Mouse (Mus musculus) embryonic facial prominence, embryonic 10.5 days (tissue): ENCODE results near the gene Acvr1. TPM values are rescaled to one million over a fixed set of nuclear protein-coding genes. Genes with fewer than 3 reads are reported as not detected.

Experiments
- DNase-seq: peaks from one replicate; pipeline ENCODE4 v3.0.0-alpha.2; 2017; ENCODE audit warnings: low spot score
- H3K27ac ChIP-seq: fragments of 300-500 bp; sonication (generic); replicated peaks from 2 replicates; pipeline ENCODE4 v1.5.1; 2016; ENCODE audit warnings: mild to moderate bottlenecking
- H3K27me3 ChIP-seq: fragments of 300-500 bp; sonication (generic); replicated peaks from 2 replicates; pipeline ENCODE4 v1.6.1; 2016; ENCODE audit warnings: low read depth, mild to moderate bottlenecking; ENCODE audit not compliant: poor library complexity, severe bottlenecking
- H3K36me3 ChIP-seq: fragments of 300-500 bp; sonication (generic); replicated peaks from 2 replicates; pipeline ENCODE4 v1.6.1; 2016; ENCODE audit warnings: mild to moderate bottlenecking, moderate library complexity
- H3K4me1 ChIP-seq: fragments of 300-500 bp; sonication (generic); 2 replicates; pipeline ENCODE4 v1.6.1; 2016
- H3K4me3 ChIP-seq: fragments of 300-500 bp; sonication (generic); 2 replicates; pipeline ENCODE4 v1.5.1; 2016; ENCODE audit warnings: mild to moderate bottlenecking, moderate library complexity
- H3K9me3 ChIP-seq: fragments of 300-500 bp; sonication (generic); 2 replicates; pipeline ENCODE4 v1.6.1; 2016; ENCODE audit warnings: mild to moderate bottlenecking
- WGBS: fragments of 180-500 bp; shearing (Covaris S2); methylation state at CpG from one replicate; pipeline ENCODE4 v1.1.7; 2016; 5-methylcytosine and 5-hydroxymethylcytosine counted together
- polyA plus RNA-seq: library from polyadenylated mRNA; unstranded; fragments of >200 nt; fragmentation: Nextera tagmentation; extraction: Ambion mirVana; gene quantifications from 2 replicates; pipeline ENCODE4 v1.2.1, GENCODE M21; 2016

Gene Acvr1
- polyA plus RNA-seq, 1 experiment from 2014 or later, result 4.3 TPM

GRCm38 (mm10) chr2:58352846-58353245 is 214.1 kb downstream of the Acvr1 start:
- Histone ChIP-seq H3K4me1 (peaks cover 11% of the 10 kb centered on the region), H3K4me3 (no peak overlapping the region), H3K36me3 (no peaks in the 10 kb centered on the region), H3K27ac (no peak overlapping the region), H3K9me3 (no peaks in the 10 kb centered on the region), H3K27me3 (peaks cover 37% of the 10 kb centered on the region)
- 75% methylated on average over 5 of the region's 5 CpGs for WGBS
- DNase-seq, result no peak

- peaks cover 15% of the 10 kb centered on the region for H3K27me3 ChIP-seq
- 75% methylated on average over 2 of the region's 2 CpGs for WGBS
- no peak overlapping the region for H3K4me3 ChIP-seq
- H3K9me3 ChIP-seq, result no peaks in the 10 kb centered on the region
- H3K4me1 ChIP-seq, result no peaks in the 10 kb centered on the region
- no peak for DNase-seq
- no peaks in the 10 kb centered on the region for H3K36me3 ChIP-seq
- H3K27ac ChIP-seq, result no peak overlapping the region
These were observed 216.3 kb downstream of the Acvr1 start for GRCm38 (mm10) chr2:58350657-58351056.

Other genes starting within 250 kb of the Acvr1 start
- gene Acvr1c, start 209.3 kb downstream of the Acvr1 start, polyA plus RNA-seq, result 0.32 and 0.52 TPM in 2 replicates
- 0.16 TPM in 1 of 2 replicates, not detected in the other for gene Gm17409, start 97.0 kb downstream of the Acvr1 start, polyA plus RNA-seq
- gene Upp2, start 141 bp upstream of the Acvr1 start, polyA plus RNA-seq, result 4.6 and 6.3 TPM in 2 replicates